Mouse (Mus musculus) layer of hippocampus, postnatal 14 days (tissue): Measurements from ENCODE around the gene Mcm7. TPM values are rescaled to one million over a fixed set of nuclear protein-coding genes. Genes with fewer than 3 reads are reported as not detected.
"Not testable (repeated sequence)": the region's sequence is repeated elsewhere in the genome, so short reads cannot be mapped to it uniquely, and the experiment has no call there.

Source experiments
- DNase-seq, 2 experiments: peaks; one replicate each; pipeline ENCODE4 v3.0.0; 2021 to 2022; ENCODE audit warnings: low spot score in 2 of 2, mixed read lengths in 1 of 2
- long read RNA-seq, 2 experiments: library from polyadenylated mRNA; stranded (forward); transcript quantifications; one replicate each; pipeline ENCODE4 v2.0.0; 2021
- total RNA-seq, 2 experiments: library from RNA; stranded (reverse); gene quantifications; 2 replicates each; pipeline ENCODE4 v1.2.3; 2021

The Mcm7 gene
- total RNA-seq = 10 to 100 TPM; 21.3 to 21.8 TPM
- long read RNA-seq, experiment 1, transcript Mcm7-201 (15 exons, 2,962 nt) = major isoform, 9 of 19 reads
- long read RNA-seq, experiment 1, partial matches to known transcripts = 1 of 19 reads
- long read RNA-seq, experiment 1, other reads (novel, unspliced or antisense) = 9 of 19 reads
- long read RNA-seq, experiment 2, transcript Mcm7-201 (15 exons, 2,962 nt) = major isoform, 15 of 28 reads
- long read RNA-seq, experiment 2, partial matches to known transcripts = 3 of 28 reads
- long read RNA-seq, experiment 2, other reads (novel, unspliced or antisense) = 10 of 28 reads

DNA sequence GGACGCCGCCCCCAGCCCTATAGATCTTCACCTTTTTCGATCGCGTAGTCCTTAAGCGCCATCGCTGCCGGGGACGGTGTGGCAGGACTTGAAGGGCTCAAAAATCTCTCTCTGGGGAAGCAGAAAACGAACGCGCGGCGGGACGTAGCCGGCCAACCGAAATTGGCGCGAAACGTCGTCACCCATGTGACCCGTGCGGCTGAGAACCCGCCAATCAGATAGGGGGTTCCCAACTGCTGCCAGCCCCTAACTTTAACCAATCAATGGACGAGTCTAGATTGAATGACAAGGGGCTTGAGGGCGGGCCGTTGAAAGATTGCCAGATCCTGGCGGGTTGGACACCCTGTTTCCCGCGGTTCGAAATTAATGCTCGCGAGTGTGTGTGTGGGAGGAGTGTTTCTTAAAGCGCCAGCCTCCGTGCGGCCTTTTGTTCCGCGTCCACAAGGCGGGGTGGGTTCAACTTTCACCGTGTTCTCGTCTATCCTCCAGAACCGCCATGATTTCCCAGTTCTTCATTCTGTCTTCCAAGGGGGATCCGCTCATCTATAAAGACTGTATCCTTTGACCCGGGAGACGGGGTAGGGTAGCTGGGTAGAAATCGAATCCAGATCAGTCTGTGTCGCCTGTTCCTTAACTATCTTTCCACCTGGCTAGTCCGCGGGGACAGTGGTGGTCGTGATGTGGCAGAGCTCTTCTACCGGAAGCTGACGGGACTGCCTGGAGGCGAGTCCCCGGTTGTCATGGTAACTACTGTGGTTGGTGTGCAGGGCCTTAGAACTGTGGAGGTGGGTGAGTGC lies at the start of gene Mcm7, which contains the start of gene Ap4m1:
Mcm7 (minus strand) TSS at position 728 of the 797 bp plus-strand sequence.
Ap4m1 (plus strand) TSS at position 308 of the 797 bp plus-strand sequence.
- peak; percentile 98 to 99 for DNase-seq

DNA sequence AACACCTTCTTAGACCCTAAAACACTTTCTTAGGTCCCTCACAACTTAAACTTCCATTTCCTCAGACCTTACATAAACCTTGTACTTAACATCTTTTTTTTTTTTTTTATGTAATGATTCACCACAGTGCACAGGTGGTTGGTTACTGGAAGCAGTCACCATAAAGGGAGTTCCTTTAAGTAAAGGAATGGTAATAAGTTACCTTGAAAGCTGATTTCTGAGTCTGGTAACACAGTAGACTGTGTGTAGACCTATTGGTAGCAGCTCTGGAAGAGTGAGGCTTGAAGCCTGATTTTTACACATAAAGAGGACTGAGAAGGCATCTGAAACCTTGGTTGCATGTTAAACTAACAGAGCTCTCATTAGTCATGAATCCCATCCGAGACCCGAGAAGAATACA lies 47.6 kb upstream of the Mcm7 start:
- no peak for DNase-seq

DNA sequence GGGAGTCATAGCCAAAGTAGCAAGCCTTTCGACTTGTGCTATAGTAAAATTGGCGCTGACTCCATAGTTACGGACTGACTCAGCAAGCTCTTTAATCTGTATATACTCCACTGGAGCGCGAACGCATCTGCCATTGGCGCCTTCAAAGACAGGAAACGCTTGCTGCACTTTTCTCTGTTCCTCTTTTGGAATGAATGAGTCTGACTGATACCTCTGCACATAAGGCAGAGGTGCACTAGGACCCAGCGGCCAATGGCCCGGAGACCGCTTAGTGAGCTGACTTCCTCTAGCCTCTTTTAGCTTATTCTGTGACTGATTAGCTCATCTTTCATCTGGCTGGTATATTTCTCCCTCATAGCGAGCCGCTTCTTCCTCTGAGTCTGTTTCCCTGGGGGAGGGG lies 44.4 kb upstream of the Mcm7 start:
- DNase-seq = not testable (repeated sequence)

DNA sequence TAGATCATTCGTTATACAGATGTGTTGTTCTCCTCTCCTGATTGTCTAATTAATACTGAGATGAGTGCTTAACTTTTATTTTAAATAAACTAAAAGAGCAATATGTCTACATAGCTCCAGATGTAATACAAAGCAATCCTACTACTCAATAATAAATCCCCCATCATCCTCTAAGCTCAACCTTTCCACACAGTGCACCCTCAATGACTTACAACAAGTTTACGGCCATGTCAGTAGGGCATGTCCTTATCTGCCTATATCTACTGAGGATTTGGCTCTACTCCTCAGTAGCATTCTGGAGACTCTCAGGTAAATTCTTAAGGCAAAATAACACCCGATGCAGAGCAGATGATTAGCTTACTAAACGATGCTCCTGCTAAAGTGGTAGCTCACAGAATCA lies 35.7 kb upstream of the Mcm7 start:
- DNase-seq = no peak

DNA sequence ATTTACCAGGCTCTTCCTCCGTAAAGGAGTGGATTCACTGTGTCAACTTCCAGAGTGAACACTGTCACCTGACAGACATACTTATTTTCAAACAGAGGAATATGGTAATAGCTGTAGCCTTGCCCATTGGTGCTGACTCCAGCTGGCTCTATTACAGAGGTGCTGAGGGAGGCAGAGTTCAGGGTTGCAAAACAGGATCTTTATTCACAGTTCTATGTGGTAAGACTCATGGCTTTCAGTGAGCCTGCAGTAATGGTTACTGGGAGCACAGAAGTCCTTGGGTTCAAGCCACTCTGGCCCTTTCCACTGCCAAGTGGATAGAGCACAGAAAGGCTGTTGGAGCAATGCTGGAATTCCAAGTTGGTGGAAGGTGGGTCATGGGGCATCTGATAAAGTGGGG lies 35.0 kb upstream of the Mcm7 start:
- no peak for DNase-seq

DNA sequence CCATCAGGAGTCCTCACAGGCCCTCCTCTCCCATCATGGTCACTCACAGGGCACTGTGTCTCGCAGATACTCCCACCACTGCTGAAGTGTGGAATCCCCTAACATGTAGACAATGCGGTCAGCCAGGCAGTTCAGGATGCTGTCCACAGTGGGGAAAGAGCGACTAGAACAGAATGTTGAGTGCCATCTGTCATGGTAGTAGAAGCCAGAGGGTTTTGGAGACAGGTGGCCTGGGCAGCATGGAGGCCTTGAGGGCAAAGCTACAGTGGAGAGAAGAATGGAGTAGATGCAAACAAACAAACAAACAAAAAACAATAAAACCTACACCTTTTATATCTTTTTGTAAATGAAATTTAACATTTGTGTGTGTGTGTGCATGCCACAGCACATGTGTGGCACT lies 29.9 kb upstream of the Mcm7 start:
- no peak for DNase-seq

DNA sequence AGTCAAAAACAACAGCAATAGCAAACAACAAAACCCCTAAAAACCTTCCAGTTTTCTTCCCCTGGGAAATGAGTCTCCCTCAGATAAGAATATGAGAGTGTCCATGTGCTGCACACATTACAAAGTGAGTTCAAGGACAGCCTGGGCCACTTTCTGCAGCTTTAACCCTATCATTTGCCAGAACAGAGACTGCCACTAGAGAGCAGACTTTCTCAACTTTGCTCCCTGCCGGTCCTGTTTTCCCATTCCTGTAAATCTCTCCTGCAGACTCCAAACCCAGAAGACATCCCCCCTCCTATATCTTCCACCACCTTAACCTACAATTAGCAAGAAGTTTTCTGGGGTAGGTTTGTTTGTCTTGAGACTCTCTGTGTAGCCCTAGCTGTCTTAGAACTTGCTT lies 27.4 kb upstream of the Mcm7 start:
- DNase-seq = no peak

DNA sequence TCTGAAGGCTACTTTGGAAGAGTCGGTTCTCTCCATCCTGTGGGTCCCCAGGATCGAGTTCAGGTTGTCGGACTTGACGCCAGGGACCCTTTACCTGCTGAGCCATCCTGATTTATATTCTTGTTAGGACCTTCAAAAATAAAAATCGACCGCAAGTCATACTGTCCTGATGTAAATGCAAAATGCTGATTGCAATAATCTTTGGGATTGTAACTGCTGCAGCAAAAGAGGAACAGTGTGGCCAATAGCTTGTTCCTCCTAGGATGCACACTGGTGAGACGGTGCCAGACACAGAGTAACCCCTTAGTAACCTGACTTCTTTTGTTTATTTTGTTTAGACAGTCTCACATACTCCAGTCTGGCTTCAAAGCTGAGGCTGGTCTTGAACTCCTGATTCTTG lies 23.2 kb upstream of the Mcm7 start:
- DNase-seq = no peak

DNA sequence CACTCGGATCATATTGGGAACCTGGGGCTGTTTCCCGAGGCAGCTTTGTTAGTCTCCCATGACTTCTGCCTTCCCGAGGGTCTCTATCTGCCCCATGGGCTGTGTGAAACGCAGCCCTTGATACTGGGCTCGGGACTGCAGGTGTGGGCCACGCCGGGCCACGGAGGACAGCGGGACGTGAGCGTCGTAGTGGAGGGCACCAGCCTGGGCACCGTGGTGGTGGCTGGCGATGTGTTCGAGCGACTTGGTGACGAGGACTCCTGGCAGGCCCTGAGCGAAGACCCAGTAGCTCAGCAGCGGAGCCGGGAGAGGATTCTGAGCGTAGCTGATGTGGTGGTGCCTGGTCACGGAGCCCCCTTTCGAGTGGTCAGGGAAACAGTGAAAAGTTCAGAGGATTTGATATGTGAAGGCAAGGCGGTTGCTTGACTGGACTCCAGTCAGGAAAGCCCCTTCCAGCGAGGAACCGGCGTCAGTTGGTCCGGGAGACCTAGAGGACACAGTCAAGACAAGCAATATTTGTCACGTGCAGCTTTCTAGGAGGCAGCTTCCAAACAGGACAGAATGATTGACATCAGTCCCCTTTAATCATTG lies 22.6 kb upstream of the Mcm7 start:
- DNase-seq = peak; percentile 45 to 50

DNA sequence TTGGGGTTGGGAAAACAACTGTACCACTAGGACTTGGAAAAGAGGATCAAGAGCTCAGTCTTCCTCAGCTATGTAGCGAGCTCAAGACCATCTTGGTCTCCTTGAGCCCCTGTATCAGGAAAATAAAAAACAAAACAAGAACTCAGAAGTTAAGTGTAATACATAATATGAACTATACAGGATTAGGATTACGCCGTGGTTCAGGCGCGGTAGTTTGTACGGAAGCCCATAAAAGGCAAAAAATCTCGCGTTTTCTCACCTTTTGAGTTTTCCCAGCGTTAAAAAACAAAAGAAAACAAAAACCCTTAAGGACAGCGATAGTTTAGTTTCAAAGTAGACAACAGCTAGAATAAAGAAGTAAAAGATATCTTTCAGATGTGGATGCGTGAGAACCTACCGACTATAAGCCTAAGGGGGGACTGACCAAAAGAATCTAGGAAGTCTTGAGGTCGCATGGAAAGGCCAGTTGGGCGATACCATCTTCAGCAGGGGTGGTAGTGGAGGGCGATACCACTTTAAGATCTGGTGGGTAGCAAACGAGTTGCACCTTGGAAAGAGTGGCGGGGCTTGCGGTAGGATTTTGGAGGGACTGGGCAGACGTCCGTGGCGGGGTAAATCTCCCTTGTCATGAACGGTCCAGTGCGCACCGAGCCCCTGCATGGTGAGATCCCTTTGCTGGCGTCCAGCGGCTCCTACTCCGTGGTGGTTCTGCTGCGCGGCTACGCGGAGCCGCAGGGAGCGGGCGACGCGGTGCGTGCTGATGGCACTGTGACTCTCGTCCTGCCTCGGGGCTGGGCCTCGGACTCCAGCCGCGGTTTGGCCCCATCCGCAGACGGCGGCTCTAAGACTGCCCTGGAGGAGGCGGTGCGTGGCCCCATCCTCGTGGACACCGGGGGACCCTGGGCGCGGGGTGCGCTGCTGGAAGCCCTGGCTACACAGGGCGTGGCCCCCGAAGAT lies 21.8 kb upstream of the Mcm7 start, which contains the start of gene Mblac1:
Mblac1 (plus strand) TSS at position 544 of the 957 bp plus-strand sequence.
- peak; percentile 82 to 88 for DNase-seq

DNA sequence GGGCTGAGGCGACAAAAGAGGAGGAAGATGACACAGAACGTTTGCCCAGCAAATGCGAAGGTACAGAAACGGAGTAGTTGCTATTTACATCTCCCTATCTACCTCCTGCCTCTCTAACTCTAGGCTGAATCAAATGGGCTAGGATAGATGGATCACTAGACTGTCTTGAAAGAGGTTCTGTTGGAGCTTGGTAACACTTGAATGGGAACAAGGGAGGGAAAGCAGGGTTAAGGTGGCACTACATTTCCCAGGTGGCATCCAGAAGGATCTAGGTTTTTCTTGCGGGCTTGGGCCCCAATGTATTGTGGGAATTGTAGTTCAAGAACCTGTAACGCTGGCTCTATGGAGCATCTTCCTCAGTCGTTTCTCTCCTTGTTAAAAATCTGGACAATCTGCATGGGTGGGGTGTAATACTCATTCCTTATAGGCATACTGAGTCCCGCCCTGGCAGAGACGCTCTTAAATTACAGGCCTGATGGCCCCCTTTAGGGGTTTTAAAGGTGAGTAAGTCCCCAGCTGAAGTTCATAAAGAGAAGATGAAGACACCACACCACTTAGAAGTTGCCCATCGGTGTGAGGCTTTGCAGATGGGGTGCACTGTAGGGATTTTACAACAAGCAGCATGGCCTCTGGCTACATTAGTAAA lies 15.6 kb upstream of the Mcm7 start:
- peak; percentile 63 to 86 for DNase-seq

DNA sequence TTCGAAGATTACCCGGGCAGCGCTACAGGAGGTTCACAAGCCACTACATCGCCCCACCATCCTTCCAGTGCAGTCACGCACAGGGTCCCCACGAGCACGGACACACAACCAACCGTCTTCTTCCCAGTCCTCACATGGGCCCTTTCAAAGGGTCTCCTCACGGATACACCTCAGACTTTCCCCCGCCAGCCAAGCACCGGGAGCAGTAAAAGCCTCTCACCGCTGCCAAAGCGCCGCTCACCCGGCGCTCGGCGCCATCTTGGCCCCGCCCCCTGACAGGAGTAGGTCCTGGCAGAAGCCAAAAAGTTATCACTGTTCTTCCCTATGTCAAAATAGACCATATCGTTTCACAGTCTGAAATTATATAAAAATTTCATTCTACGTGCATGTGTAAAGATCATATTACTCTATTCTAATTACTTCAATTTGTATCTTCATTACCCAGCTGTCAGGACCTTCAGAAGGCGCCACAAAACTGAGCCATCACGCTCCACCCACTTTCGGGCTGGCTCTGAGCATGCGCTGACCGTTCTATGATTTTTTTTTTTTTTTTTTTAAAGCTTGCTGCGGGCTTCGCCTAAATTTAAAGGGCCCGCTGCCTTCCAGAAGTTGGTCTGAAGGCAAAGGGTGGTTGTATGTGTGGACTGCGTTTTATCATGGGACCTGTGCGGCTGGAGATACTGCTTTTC lies 14.9 kb upstream of the Mcm7 start, which contains the start of the genes Taf6 and Cnpy4:
Taf6 (minus strand) TSS at position 502 of the 689 bp plus-strand sequence.
Cnpy4 (plus strand) TSS at position 536 of the 689 bp plus-strand sequence.
- peak; percentile 75 to 92 for DNase-seq

DNA sequence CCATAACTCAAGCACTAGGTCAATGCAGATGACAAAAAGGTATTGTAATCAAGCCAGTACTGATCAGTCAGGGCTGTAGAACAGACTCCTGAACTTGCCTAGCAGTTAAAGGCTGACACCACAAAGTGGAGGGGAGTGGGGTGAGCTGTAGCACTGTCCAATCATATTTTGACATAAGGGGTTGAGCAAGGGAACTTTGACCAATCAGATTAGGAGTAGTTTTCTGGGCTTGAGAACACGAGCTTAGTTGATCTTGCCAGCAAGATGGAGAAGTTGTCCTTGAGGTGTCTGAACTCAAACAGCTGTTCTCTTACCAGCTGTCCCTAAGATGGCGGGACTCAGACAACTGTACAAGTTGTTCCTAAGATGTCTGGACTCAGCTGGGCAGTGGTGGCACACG lies 995 bp upstream of the Mcm7 start:
- no peak for DNase-seq

DNA sequence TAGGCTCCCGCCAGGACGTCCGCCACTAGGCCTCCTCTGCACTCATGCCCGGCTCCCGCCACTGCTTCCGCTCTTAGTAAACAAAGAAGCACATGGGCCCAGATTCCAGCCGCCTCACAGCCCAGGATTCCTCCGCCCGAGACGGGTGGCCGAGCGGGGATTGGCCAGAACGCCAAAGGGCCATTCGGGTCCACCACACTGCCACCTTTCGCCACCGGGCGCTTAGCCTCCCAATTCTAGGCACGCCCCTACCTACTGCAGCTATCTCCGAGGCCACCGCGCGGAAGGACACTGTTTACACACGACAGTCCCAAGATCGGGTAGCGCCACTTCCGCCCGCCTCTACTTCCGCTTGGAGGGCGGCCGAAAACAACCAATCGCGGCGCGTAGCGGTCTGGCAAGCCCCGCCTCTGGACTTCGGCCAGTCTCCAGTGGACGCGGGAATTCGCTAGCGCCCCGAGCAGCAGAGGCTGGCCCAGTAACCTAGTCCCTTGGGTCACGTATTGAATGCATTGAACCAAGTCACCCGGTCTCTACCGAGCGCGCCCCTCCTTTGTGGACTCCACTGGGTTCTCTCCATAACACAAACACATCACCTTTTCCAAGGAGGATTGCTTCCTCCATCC lies 1.2 kb downstream of the Mcm7 start:
- DNase-seq = peak; percentile 96 to 98

DNA sequence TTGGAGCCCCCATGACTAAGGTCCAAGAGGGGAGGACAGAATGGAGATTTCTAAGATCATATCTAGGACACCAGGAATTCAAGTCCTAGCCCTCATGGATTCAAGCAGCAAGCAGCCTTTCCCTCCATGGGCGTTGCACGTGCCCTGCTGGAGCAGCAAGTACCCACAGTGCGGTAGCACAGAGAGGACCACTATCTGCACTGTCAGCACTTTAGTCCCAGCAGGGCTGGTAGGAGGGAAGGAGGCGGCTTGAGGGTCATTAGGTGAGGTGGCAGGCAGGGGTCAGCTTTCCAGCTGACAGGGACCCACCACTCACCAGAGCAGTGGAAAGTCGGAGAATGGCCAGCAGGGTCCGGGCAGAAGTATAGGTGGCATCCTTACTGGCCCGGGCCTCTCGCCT lies 6.6 kb downstream of the Mcm7 start:
- DNase-seq = no peak

DNA sequence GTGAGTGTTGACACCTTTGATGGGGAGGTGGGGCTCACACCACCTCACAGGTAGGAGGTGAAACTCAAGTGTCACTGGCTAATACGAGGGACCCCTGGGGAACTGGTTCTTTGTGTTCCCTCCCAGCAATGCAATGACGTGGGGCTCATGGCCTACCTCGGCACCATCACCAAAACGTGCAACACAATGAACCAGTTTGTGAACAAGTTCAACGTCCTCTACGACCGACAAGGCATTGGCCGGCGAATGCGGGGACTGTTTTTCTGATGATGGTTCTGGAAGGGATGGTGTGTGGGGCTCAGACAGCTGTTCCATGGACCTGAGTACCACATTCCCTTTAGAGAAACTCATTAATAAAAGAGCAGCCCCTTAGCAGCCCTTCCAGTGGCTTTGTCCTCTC lies 8.6 kb downstream of the Mcm7 start:
- DNase-seq = no peak

DNA sequence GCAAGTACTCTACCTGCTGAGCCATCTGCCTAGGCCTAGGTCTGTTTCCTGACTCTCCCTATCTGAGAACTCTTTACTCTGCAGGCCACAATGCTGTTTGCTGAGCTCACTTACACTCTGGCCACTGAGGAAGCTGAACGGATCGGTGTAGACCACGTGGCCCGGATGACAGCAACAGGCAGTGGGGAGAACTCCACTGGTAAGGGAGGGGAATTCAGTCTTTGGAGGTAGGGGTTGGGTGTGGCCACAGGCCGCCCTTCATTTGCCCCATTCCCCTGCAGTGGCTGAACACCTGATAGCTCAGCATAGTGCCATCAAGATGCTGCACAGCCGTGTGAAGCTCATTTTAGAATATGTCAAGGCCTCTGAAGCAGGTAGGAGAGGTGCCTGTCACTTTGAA lies 9.2 kb downstream of the Mcm7 start:
- DNase-seq = no peak

DNA sequence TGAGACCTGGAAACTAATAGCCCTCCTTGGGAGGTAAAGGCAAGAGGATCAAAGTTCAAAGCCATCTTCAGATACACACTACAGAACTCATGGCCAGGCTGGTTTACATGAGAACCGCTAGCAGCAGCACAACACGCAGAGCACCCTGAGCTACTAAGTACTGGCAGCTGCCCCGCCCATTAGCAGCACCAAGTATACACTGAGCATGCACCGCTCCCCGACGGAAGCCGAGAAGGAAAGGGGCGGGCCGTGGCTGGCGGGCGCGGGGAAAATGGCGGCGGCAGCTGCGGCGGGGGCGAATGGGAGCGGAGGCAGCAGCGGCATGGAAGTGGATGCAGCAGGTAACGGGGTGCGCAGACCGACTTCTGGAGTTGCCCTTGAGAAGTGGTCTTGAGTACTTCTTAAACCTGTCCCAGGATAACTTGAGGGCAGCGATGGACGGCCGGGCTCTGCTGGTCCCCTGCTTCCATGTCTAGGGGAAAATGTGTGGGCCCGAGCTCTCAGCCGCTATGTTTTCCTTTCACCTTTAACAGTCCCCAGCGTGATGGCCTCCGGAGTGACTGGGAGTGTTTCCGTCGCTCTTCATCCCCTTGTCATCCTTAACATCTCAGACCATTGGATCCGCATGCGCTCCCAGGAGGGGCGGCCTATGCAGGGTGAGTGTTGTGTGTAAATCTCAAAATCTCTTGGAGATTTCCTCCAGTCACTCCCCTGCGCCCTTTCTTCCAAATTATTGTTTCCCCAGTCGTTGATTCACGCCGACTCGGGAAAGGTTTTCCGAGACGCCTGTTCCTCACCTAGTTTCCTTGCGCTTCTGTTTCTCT lies 11.2 kb downstream of the Mcm7 start, which contains the start of gene Cops6:
Cops6 (plus strand) TSS at position 230 of the 824 bp plus-strand sequence.
- peak; percentile 90 to 95 for DNase-seq
